Mouse (Mus musculus): ENCODE results near the gene Tspan15. TPM values are rescaled to one million over a fixed set of nuclear protein-coding genes. Genes with fewer than 3 reads are reported as not detected.
A peak's percentile ranks its signal among the peaks of the same experiment; 100 is the strongest.

The Tspan15 gene
- polyA plus RNA-seq, 1 experiment = 55.0 TPM

- H3K27me3 ChIP-seq (ENCODE audit: control insufficient read depth, insufficient read depth, low read length) = no peaks in the 10 kb centered on the region
- no peak overlapping the region for H3K27ac ChIP-seq (ENCODE audit: insufficient read depth, low read length)
- no peak overlapping the region for H3K4me3 ChIP-seq (replicated peaks; ENCODE audit: insufficient read depth, low read depth, low read length)
- DNase-seq = no peak
- TF ChIP-seq CTCF (IDR thresholded peaks at IDR 0.05; ENCODE audit: borderline replicate concordance, insufficient read depth, low read depth, low read length) (no peak), POLR2A (IDR thresholded peaks at IDR 0.05; ENCODE audit: borderline replicate concordance, insufficient read depth, low read length) (no peak)
- WGBS = 45% methylated on average over 15 of the region's 15 CpGs
- H3K4me1 ChIP-seq (ENCODE audit: control insufficient read depth, insufficient read depth, low read length) = no peaks in the 10 kb centered on the region
Measured at GRCm38 (mm10) chr10:62174533-62175313, 56.3 kb downstream of the Tspan15 start.

DNA sequence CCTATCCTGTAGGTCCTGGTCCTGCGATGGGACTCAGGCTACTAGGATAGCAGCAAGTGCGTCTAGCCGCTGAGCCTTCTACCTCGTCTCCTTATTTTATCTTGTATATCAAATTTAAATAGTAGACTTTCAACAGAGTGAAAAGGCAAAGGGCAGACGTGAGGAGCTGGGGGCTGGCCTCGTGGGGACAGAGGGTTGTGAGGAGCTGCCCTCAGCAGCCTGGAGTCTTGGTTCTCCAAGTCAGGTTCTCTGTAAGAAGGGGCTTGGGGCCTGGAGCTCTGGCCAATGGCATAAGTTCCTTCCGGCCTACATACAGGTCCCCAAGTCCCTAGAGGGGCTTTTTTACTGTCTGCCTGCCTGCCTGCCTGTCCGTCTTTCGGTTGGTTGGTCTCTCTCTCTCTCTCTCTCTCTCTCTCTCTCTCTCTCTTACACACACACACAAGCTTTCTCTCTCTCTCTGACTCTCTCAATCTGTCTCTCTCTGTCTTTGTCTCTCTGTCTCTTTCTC, 57.1 kb downstream of the Tspan15 start:
- no peaks in the 10 kb centered on the region for H3K27me3 ChIP-seq (ENCODE audit: control insufficient read depth, insufficient read depth, low read length)
- TF ChIP-seq CTCF (IDR thresholded peaks at IDR 0.05; ENCODE audit: borderline replicate concordance, insufficient read depth, low read depth, low read length) = no peak
- no peak for TF ChIP-seq POLR2A (IDR thresholded peaks at IDR 0.05; ENCODE audit: borderline replicate concordance, insufficient read depth, low read length)

DNA sequence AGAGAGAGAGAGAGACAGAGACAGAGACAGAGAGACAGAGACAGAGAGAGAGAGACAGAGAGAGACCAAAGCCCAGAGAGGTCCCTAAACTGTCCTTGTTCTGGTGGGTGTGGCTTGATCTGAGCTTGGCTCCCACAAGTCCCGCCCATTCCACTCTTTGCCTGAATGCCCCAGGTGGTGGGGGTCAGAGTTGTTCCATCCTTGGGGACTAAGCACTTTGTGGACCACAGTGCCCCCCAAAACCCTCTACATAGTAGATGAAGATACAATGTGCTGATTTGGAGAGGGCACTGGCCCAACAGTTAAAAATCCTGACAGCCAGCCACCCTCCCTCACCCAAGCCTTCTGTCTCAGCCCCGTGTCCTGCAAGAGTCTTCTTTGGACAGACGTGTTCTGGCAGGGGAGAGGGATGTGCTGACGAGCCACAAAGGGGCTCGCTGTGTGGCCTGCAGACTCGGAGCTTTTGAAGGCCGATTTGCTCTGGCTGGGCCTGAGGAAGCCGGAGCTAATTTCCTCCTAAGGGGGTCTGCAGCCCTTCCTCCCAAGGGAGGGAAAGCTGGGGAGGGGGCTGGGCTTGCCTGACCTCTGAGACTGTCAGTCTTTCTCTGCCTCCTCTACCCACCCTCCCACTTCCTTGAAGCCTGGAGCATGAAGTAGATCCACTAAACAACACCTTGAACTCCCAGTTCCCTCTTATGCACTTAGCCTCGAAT, 58.1 kb downstream of the Tspan15 start:
- Histone ChIP-seq H3K4me3 (replicated peaks; ENCODE audit: insufficient read depth, low read depth, low read length) (no peak overlapping the region), H3K27ac (ENCODE audit: insufficient read depth, low read length) (no peak overlapping the region), H3K27me3 (ENCODE audit: control insufficient read depth, insufficient read depth, low read length) (no peaks in the 10 kb centered on the region), H3K4me1 (ENCODE audit: control insufficient read depth, insufficient read depth, low read length) (no peaks in the 10 kb centered on the region)
- no peak for TF ChIP-seq POLR2A (IDR thresholded peaks at IDR 0.05; ENCODE audit: borderline replicate concordance, insufficient read depth, low read length)
- TF ChIP-seq CTCF (IDR thresholded peaks at IDR 0.05; ENCODE audit: borderline replicate concordance, insufficient read depth, low read depth, low read length) = no peak
- WGBS = 33% methylated on average over 9 of the region's 9 CpGs
- DNase-seq = no peak

More for the DNA sequence above, 57.1 kb downstream of the Tspan15 start:
- Histone ChIP-seq H3K27ac (ENCODE audit: insufficient read depth, low read length) (no peak overlapping the region), H3K4me3 (replicated peaks; ENCODE audit: insufficient read depth, low read depth, low read length) (no peak overlapping the region), H3K4me1 (ENCODE audit: control insufficient read depth, insufficient read depth, low read length) (no peaks in the 10 kb centered on the region)
- WGBS = 62% methylated on average over 9 of the region's 9 CpGs
- DNase-seq = no peak

DNA sequence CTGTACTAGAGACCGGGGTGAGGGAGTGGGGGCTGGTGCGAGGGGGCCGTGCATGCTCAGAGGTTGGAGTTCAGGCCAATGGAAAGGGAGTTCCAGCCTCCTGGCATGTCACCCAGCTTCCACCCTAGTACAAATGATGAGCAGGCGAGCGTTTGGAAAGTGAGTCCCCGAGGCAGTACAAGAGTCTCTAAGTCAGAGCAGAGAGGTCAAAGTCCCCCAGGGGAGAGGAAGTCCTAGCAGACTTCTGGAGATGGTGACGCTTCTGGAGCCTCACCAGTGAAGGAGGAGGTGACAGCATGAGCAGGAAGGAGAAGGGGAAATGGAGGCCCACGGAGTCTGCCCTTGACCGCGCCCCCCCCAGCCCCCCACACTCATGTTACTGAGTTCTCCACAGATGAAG, 68.6 kb downstream of the Tspan15 start:
- TF ChIP-seq CTCF (IDR thresholded peaks at IDR 0.05; ENCODE audit: borderline replicate concordance, insufficient read depth, low read depth, low read length) (no peak), POLR2A (IDR thresholded peaks at IDR 0.05; ENCODE audit: borderline replicate concordance, insufficient read depth, low read length) (no peak)
- H3K27ac ChIP-seq (ENCODE audit: insufficient read depth, low read length) = no peak overlapping the region
- no peak overlapping the region for H3K4me3 ChIP-seq (replicated peaks; ENCODE audit: insufficient read depth, low read depth, low read length)

GRCm38 (mm10) chr10:62149929-62150328, 81.1 kb downstream of the Tspan15 start:
- Histone ChIP-seq H3K4me3 (replicated peaks; ENCODE audit: insufficient read depth, low read depth, low read length) (no peak overlapping the region), H3K27ac (ENCODE audit: insufficient read depth, low read length) (no peak overlapping the region), H3K4me1 (ENCODE audit: control insufficient read depth, insufficient read depth, low read length) (peaks cover 17% of the 10 kb centered on the region), H3K27me3 (ENCODE audit: control insufficient read depth, insufficient read depth, low read length) (no peaks in the 10 kb centered on the region; the same call in 1 of the 2 replicates)
- TF ChIP-seq POLR2A (IDR thresholded peaks at IDR 0.05; ENCODE audit: borderline replicate concordance, insufficient read depth, low read length) = no peak
- TF ChIP-seq CTCF (IDR thresholded peaks at IDR 0.05; ENCODE audit: borderline replicate concordance, insufficient read depth, low read depth, low read length) = no peak
- 62% methylated on average over 7 of the region's 7 CpGs for WGBS
- no peak for DNase-seq

More for the DNA sequence above, 68.6 kb downstream of the Tspan15 start:
- no peaks in the 10 kb centered on the region for H3K4me1 ChIP-seq (ENCODE audit: control insufficient read depth, insufficient read depth, low read length)
- H3K27me3 ChIP-seq (ENCODE audit: control insufficient read depth, insufficient read depth, low read length) = no peaks in the 10 kb centered on the region
- DNase-seq = no peak
- 38% methylated on average over 10 of the region's 10 CpGs for WGBS

GRCm38 (mm10) chr10:62147466-62148248, 83.4 kb downstream of the Tspan15 start:
- Histone ChIP-seq H3K27ac (ENCODE audit: insufficient read depth, low read length) (no peak overlapping the region), H3K27me3 (ENCODE audit: control insufficient read depth, insufficient read depth, low read length) (no peaks in the 10 kb centered on the region), H3K4me1 (ENCODE audit: control insufficient read depth, insufficient read depth, low read length) (peaks cover 17% of the 10 kb centered on the region), H3K4me3 (replicated peaks; ENCODE audit: insufficient read depth, low read depth, low read length) (no peak overlapping the region)
- DNase-seq = peak; percentile 23 to 63
- WGBS = 43% methylated on average over 12 of the region's 12 CpGs
- TF ChIP-seq POLR2A (IDR thresholded peaks at IDR 0.05; ENCODE audit: borderline replicate concordance, insufficient read depth, low read length) (no peak), CTCF (IDR thresholded peaks at IDR 0.05; ENCODE audit: borderline replicate concordance, insufficient read depth, low read depth, low read length) (no peak)

DNA sequence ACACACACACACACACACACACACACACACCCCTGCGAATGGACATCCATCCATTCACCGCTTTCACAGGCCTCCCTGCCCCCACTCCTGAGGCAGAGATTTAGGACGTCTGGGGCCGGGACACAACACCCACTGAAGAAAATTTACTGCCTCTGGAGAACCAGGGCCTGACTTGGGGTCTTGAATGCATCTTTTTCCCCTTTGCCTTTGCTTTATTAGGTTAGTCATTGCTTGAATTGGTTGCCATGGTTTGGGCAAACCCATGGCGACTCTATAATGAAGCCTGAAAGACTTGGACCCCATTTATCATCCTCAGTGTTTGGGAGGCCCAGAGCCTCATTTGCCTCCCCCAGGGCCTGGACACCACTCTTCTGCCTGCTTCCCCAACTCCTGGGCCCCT, 85.1 kb downstream of the Tspan15 start:
- no peak for DNase-seq
- Histone ChIP-seq H3K27ac (ENCODE audit: insufficient read depth, low read length) (no peak overlapping the region), H3K4me1 (ENCODE audit: control insufficient read depth, insufficient read depth, low read length) (peaks cover 17% of the 10 kb centered on the region), H3K4me3 (replicated peaks; ENCODE audit: insufficient read depth, low read depth, low read length) (no peak overlapping the region), H3K27me3 (ENCODE audit: control insufficient read depth, insufficient read depth, low read length) (no peaks in the 10 kb centered on the region)
- 89% methylated on average over 5 of the region's 5 CpGs for WGBS
- TF ChIP-seq POLR2A (IDR thresholded peaks at IDR 0.05; ENCODE audit: borderline replicate concordance, insufficient read depth, low read length) (no peak), CTCF (IDR thresholded peaks at IDR 0.05; ENCODE audit: borderline replicate concordance, insufficient read depth, low read depth, low read length) (no peak)
